ENCODE assay signal across 8 mouse cellular contexts in genomic region chr11:103102725-103103349, GRCm38 (mm10). TPM values are rescaled to one million over a fixed set of nuclear protein-coding genes. Genes with fewer than 3 reads are reported as not detected.
A peak's percentile ranks its signal among the peaks of the same experiment; 100 is the strongest.
DNase-seq lines count a peak whose midpoint lies in the region; ATAC-seq and TF ChIP-seq lines count a peak whose summit lies in the region.

No protein-coding gene starts in this region.

- 1% methylated on average over 35 of the region's 35 CpGs for WGBS in heart, embryonic 12.5 days
- 1% methylated on average over 35 of the region's 35 CpGs for WGBS in kidney, postnatal 0 days
- 2% methylated on average over 35 of the region's 35 CpGs for WGBS in liver, embryonic 12.5 days (ENCODE audit: insufficient replicate concordance)
- WGBS in stomach, embryonic 15.5 days, result 1% methylated on average over 35 of the region's 35 CpGs

- TF ChIP-seq POLR2A in brain, embryonic 14.5 days (IDR thresholded peaks at IDR 0.05; ENCODE audit: borderline replicate concordance, extremely low read depth, insufficient read depth, insufficient read length, poor library complexity, severe bottlenecking), result no peak

- peak; percentile 89 for ATAC-seq in heart, embryonic 12.5 days (ENCODE audit: insufficient number of reproducible peaks, low FRiP score)
- ATAC-seq in kidney, postnatal 0 days (replicated peaks; ENCODE audit: low FRiP score, low read depth), result peak; percentile 88
- peak; percentile 87 for ATAC-seq in liver, embryonic 12.5 days
- peak; percentile 92 for ATAC-seq in stomach, embryonic 15.5 days (ENCODE audit: insufficient read depth, low FRiP score, low read depth)

- peak overlapping the region; percentile 68 for H3ac ChIP-seq in C2C12 (ENCODE audit: control insufficient read depth, insufficient read length, low read depth)

- peaks cover 22% of the 10 kb centered on the region for H3K79me3 ChIP-seq in C2C12 (ENCODE audit: low read depth)

- TF ChIP-seq CTCF in C2C12 (IDR thresholded peaks at IDR 0.05; ENCODE audit: control insufficient read depth, insufficient read depth, insufficient read length), result peak; percentile 100
- TF ChIP-seq CTCF in brain, embryonic 14.5 days (IDR thresholded peaks at IDR 0.05; ENCODE audit: borderline replicate concordance, extremely low read depth, insufficient read depth, insufficient read length), result peak; percentile 100
- peak; percentile 100 for TF ChIP-seq CTCF in kidney, postnatal 0 days (IDR thresholded peaks at IDR 0.05; ENCODE audit: low read depth)

- peaks cover 5% of the 10 kb centered on the region; the same call in 1 of the 2 replicates for H3K9me3 ChIP-seq in erythroblast, embryonic 14.5 days (ENCODE audit: control insufficient read depth, low read length)
- no peaks in the 10 kb centered on the region for H3K9me3 ChIP-seq in heart, embryonic 12.5 days (replicated peaks)
- no peaks in the 10 kb centered on the region for H3K9me3 ChIP-seq in kidney, postnatal 0 days (replicated peaks; ENCODE audit: low read length)
- H3K9me3 ChIP-seq in liver, embryonic 12.5 days (replicated peaks), result no peaks in the 10 kb centered on the region
- no peaks in the 10 kb centered on the region for H3K9me3 ChIP-seq in stomach, embryonic 15.5 days

- H3K27me3 ChIP-seq in C2C12 (ENCODE audit: control insufficient read depth, insufficient read depth, insufficient read length), result no peaks in the 10 kb centered on the region
- peaks cover 44% of the 10 kb centered on the region for H3K27me3 ChIP-seq in erythroblast, embryonic 14.5 days (ENCODE audit: control insufficient read depth)
- peaks cover 28% of the 10 kb centered on the region for H3K27me3 ChIP-seq in heart, embryonic 12.5 days (replicated peaks)
- H3K27me3 ChIP-seq in kidney, postnatal 0 days (ENCODE audit: insufficient read depth, low read length), result no peaks in the 10 kb centered on the region
- H3K27me3 ChIP-seq in liver, embryonic 12.5 days (replicated peaks), result peaks cover 43% of the 10 kb centered on the region
- peaks cover 10% of the 10 kb centered on the region; the same call in 1 of the 2 replicates for H3K27me3 ChIP-seq in stomach, embryonic 15.5 days (replicated peaks)

- DNase-seq in brain, embryonic 14.5 days (ENCODE audit: low read depth), result peak; percentile 95
- peak; percentile 99 for DNase-seq in kidney, postnatal 0 days (ENCODE audit: low spot score)
- DNase-seq in natural killer cell, adult 2 months (ENCODE audit: low spot score in 2 of 2), result peak; percentile 98

- H3K36me3 ChIP-seq in C2C12 (ENCODE audit: control insufficient read depth, insufficient read depth), result peaks cover 19% of the 10 kb centered on the region
- peaks cover 44% of the 10 kb centered on the region for H3K36me3 ChIP-seq in erythroblast, embryonic 14.5 days (ENCODE audit: control insufficient read depth)
- no peaks in the 10 kb centered on the region for H3K36me3 ChIP-seq in heart, embryonic 12.5 days
- no peaks in the 10 kb centered on the region for H3K36me3 ChIP-seq in kidney, postnatal 0 days (ENCODE audit: insufficient read depth, low read length)
- peaks cover 25% of the 10 kb centered on the region for H3K36me3 ChIP-seq in liver, embryonic 12.5 days
- H3K36me3 ChIP-seq in stomach, embryonic 15.5 days, result no peaks in the 10 kb centered on the region

- H3K79me2 ChIP-seq in C2C12 (ENCODE audit: control insufficient read depth, insufficient read depth), result peaks cover 48% of the 10 kb centered on the region

- peak overlapping the region; percentile 14; the same call in 1 of the 2 replicates for H3K27ac ChIP-seq in heart, embryonic 12.5 days (ENCODE audit: poor library complexity, severe bottlenecking)
- no peak overlapping the region for H3K27ac ChIP-seq in kidney, postnatal 0 days
- peak overlapping the region; percentile 97 for H3K27ac ChIP-seq in liver, embryonic 12.5 days
- peak overlapping the region; percentile 6; the same call in 1 of the 2 replicates for H3K27ac ChIP-seq in stomach, embryonic 15.5 days

- peak overlapping the region; percentile 53 for H3K4me3 ChIP-seq in C2C12 (ENCODE audit: insufficient read depth, poor library complexity, severe bottlenecking)
- peak overlapping the region; percentile 74 for H3K4me3 ChIP-seq in erythroblast, embryonic 14.5 days (replicated peaks)
- H3K4me3 ChIP-seq in heart, embryonic 12.5 days, result peak overlapping the region; percentile 67
- H3K4me3 ChIP-seq in kidney, postnatal 0 days (replicated peaks; ENCODE audit: low read depth, low read length), result peak overlapping the region; percentile 55
- peak overlapping the region; percentile 67 for H3K4me3 ChIP-seq in liver, embryonic 12.5 days
- H3K4me3 ChIP-seq in stomach, embryonic 15.5 days (replicated peaks), result peak overlapping the region; percentile 62

- H3K9ac ChIP-seq in heart, embryonic 12.5 days, result peak overlapping the region; percentile 71
- peak overlapping the region; percentile 10; the same call in 1 of the 2 replicates for H3K9ac ChIP-seq in kidney, postnatal 0 days (ENCODE audit: low read depth, low read length)
- peak overlapping the region; percentile 78 for H3K9ac ChIP-seq in liver, embryonic 12.5 days
- H3K9ac ChIP-seq in stomach, embryonic 15.5 days, result peak overlapping the region; percentile 26

- H3K4me1 ChIP-seq in erythroblast, embryonic 14.5 days (ENCODE audit: control insufficient read depth), result peaks cover 65% of the 10 kb centered on the region
- peaks cover 39% of the 10 kb centered on the region for H3K4me1 ChIP-seq in heart, embryonic 12.5 days (replicated peaks)
- H3K4me1 ChIP-seq in kidney, postnatal 0 days (replicated peaks; ENCODE audit: insufficient read depth, low read length), result peaks cover 16% of the 10 kb centered on the region; the same call in 1 of the 2 replicates
- peaks cover 56% of the 10 kb centered on the region for H3K4me1 ChIP-seq in liver, embryonic 12.5 days
- peaks cover 30% of the 10 kb centered on the region for H3K4me1 ChIP-seq in stomach, embryonic 15.5 days

- peak overlapping the region; percentile 93 for H3K4me2 ChIP-seq in heart, embryonic 12.5 days
- H3K4me2 ChIP-seq in kidney, postnatal 0 days (ENCODE audit: low read length), result peak overlapping the region; percentile 92
- peak overlapping the region; percentile 75 for H3K4me2 ChIP-seq in liver, embryonic 12.5 days
- peak overlapping the region; percentile 89 for H3K4me2 ChIP-seq in stomach, embryonic 15.5 days

TF ChIP-seq in C2C12, 6 proteins besides CTCF, POLR2A, EP300 and RAD21:
- TF ChIP-seq MYOG (IDR thresholded peaks at IDR 0.05; ENCODE audit: control insufficient read depth, extremely low read depth, insufficient read length) (no peak), MYOD1 (IDR thresholded peaks at IDR 0.05; ENCODE audit: control insufficient read depth, insufficient read length, low read depth) (no peak), MAX (IDR thresholded peaks at IDR 0.05) (peak; percentile 79)

RNA-seq across cellular contexts. Expression of gene Acbd4, which starts 1.4 kb away (rescaled TPM):
- 23.0 TPM for polyA plus RNA-seq in C2C12 (2012; fragmentation: generic; extraction: Trizol)
- 4.5 and 4.6 TPM in 2 replicates for polyA plus RNA-seq in brain, embryonic 14.5 days (2012; rRNA removed)
- 67.7 and 78.7 TPM in 2 replicates for polyA plus RNA-seq in erythroblast, embryonic 14.5 days (2012)
- polyA plus RNA-seq in heart, embryonic 12.5 days (2016; fragmentation: Nextera tagmentation; extraction: Ambion mirVana), result 13.5 and 13.8 TPM in 2 replicates
- 36.6 and 39.7 TPM in 2 replicates for polyA plus RNA-seq in kidney, postnatal 0 days (2015; fragmentation: Nextera tagmentation; extraction: Ambion mirVana)
- polyA plus RNA-seq in liver, embryonic 12.5 days (2016; fragmentation: Nextera tagmentation; extraction: Ambion mirVana), result 40.6 and 46.1 TPM in 2 replicates
- 19.2 and 23.7 TPM in 2 replicates for polyA plus RNA-seq in stomach, embryonic 15.5 days (2015; fragmentation: Nextera tagmentation; extraction: Ambion mirVana)

RNA-seq across cellular contexts. Expression of gene Plcd3, which starts 1.4 kb away (rescaled TPM):
- 27.6 TPM for polyA plus RNA-seq in C2C12 (2012; fragmentation: generic; extraction: Trizol)
- polyA plus RNA-seq in brain, embryonic 14.5 days (2012; rRNA removed), result 3.6 TPM in 2 replicates
- 0.06 and 0.17 TPM in 2 replicates for polyA plus RNA-seq in erythroblast, embryonic 14.5 days (2012)
- polyA plus RNA-seq in heart, embryonic 12.5 days (2016; fragmentation: Nextera tagmentation; extraction: Ambion mirVana), result 5.8 and 6.6 TPM in 2 replicates
- 4.2 and 5.6 TPM in 2 replicates for polyA plus RNA-seq in kidney, postnatal 0 days (2015; fragmentation: Nextera tagmentation; extraction: Ambion mirVana)
- 0.74 and 0.79 TPM in 2 replicates for polyA plus RNA-seq in liver, embryonic 12.5 days (2016; fragmentation: Nextera tagmentation; extraction: Ambion mirVana)
- 3.5 and 3.6 TPM in 2 replicates for polyA plus RNA-seq in stomach, embryonic 15.5 days (2015; fragmentation: Nextera tagmentation; extraction: Ambion mirVana)

RNA-seq across cellular contexts. Expression of gene Hexim1, which starts 13.2 kb away (rescaled TPM):
- polyA plus RNA-seq in C2C12 (2012; fragmentation: generic; extraction: Trizol), result 24.3 TPM
- 14.4 and 18.9 TPM in 2 replicates for polyA plus RNA-seq in brain, embryonic 14.5 days (2012; rRNA removed)
- 7.6 and 7.7 TPM in 2 replicates for polyA plus RNA-seq in erythroblast, embryonic 14.5 days (2012)
- 2.8 and 3.0 TPM in 2 replicates for polyA plus RNA-seq in heart, embryonic 12.5 days (2016; fragmentation: Nextera tagmentation; extraction: Ambion mirVana)
- 6.5 and 6.8 TPM in 2 replicates for polyA plus RNA-seq in kidney, postnatal 0 days (2015; fragmentation: Nextera tagmentation; extraction: Ambion mirVana)
- polyA plus RNA-seq in liver, embryonic 12.5 days (2016; fragmentation: Nextera tagmentation; extraction: Ambion mirVana), result 2.4 and 3.0 TPM in 2 replicates
- 5.1 and 5.4 TPM in 2 replicates for polyA plus RNA-seq in stomach, embryonic 15.5 days (2015; fragmentation: Nextera tagmentation; extraction: Ambion mirVana)

RNA-seq across cellular contexts. Expression of gene Hexim2, which starts 29.4 kb away (rescaled TPM):
- 3.4 TPM for polyA plus RNA-seq in C2C12 (2012; fragmentation: generic; extraction: Trizol)
- polyA plus RNA-seq in brain, embryonic 14.5 days (2012; rRNA removed), result 12.5 and 18.7 TPM in 2 replicates
- 2.5 and 3.4 TPM in 2 replicates for polyA plus RNA-seq in erythroblast, embryonic 14.5 days (2012)
- 7.8 and 8.4 TPM in 2 replicates for polyA plus RNA-seq in heart, embryonic 12.5 days (2016; fragmentation: Nextera tagmentation; extraction: Ambion mirVana)
- polyA plus RNA-seq in kidney, postnatal 0 days (2015; fragmentation: Nextera tagmentation; extraction: Ambion mirVana), result 6.5 and 6.9 TPM in 2 replicates
- 9.5 and 10.0 TPM in 2 replicates for polyA plus RNA-seq in liver, embryonic 12.5 days (2016; fragmentation: Nextera tagmentation; extraction: Ambion mirVana)
- polyA plus RNA-seq in stomach, embryonic 15.5 days (2015; fragmentation: Nextera tagmentation; extraction: Ambion mirVana), result 6.8 and 8.7 TPM in 2 replicates

Comparison
In these comparisons a context has a peak if more than half of its experiments do, and no peak if none do; other contexts are left out.
1. H3K9ac ChIP-seq: peak in every context shown above with its lines; median percentile 78 in liver, embryonic 12.5 days; 71 in heart, embryonic 12.5 days; 26 in stomach, embryonic 15.5 days; 10 in kidney, postnatal 0 days.